Mouse (Mus musculus) hindbrain, postnatal 0 days (tissue): ENCODE results near the gene Hsp90ab1. TPM values are rescaled to one million over a fixed set of nuclear protein-coding genes. Genes with fewer than 3 reads are reported as not detected.

Experiments
- ATAC-seq: fragments of 200-750 bp; cut with Nextera tagmentation; 2 replicates; pipeline ENCODE4 v1.8.0; 2017; ENCODE audit warnings: mild to moderate bottlenecking, moderate TSS enrichment, moderate library complexity
- DNase-seq: peaks from one replicate; pipeline ENCODE4 v3.0.0-alpha.2; 2015; ENCODE audit warnings: low spot score
- H3K27ac ChIP-seq: fragments of 300-500 bp; sonication (generic); 2 replicates; pipeline ENCODE4 v1.5.1; 2014; ENCODE audit warnings: mild to moderate bottlenecking
- H3K27me3 ChIP-seq: fragments of 300-500 bp; sonication (generic); 2 replicates; pipeline ENCODE4 v1.6.1; 2014; ENCODE audit warnings: low read length, mixed read lengths; ENCODE audit not compliant: insufficient read depth
- H3K36me3 ChIP-seq: fragments of 300-500 bp; sonication (generic); 2 replicates; pipeline ENCODE4 v1.6.1; 2014; ENCODE audit warnings: low read length, mixed read lengths; ENCODE audit not compliant: insufficient read depth
- H3K4me1 ChIP-seq: fragments of 300-500 bp; sonication (generic); 2 replicates; pipeline ENCODE4 v1.6.1; 2014; ENCODE audit warnings: antibody characterized with exemption, low read length, mixed read lengths; ENCODE audit not compliant: insufficient read depth
- H3K4me2 ChIP-seq: fragments of 300-500 bp; sonication (generic); 2 replicates; pipeline ENCODE4 v1.6.1; 2014; ENCODE audit warnings: low read depth, mild to moderate bottlenecking, low read length, moderate library complexity, mixed read lengths
- H3K4me3 ChIP-seq: fragments of 300-500 bp; sonication (generic); 2 replicates; pipeline ENCODE4 v1.5.1; 2014; ENCODE audit warnings: low read length
- H3K9ac ChIP-seq: fragments of 300-500 bp; sonication (generic); replicated peaks from 2 replicates; pipeline ENCODE4 v1.6.1; 2014; ENCODE audit warnings: mild to moderate bottlenecking, low read length, moderate library complexity, mixed read lengths
- H3K9me3 ChIP-seq: fragments of 300-500 bp; sonication (generic); 2 replicates; pipeline ENCODE4 v1.6.1; 2016; ENCODE audit warnings: low read length, mixed read lengths
- CTCF ChIP-seq: IDR thresholded peaks from 2 replicates; pipeline ENCODE4 v1.5.1; 2016; ENCODE audit warnings: antibody characterized with exemption, control low read depth, low read depth
- WGBS: fragments of 180-500 bp; shearing (Covaris S2); extraction: QIAGEN DNeasy Blood & Tissue Kit; methylation state at CpG from one replicate; pipeline ENCODE4 v1.1.7; 2014; 5-methylcytosine and 5-hydroxymethylcytosine counted together
- polyA plus RNA-seq: library from polyadenylated mRNA; unstranded; fragments of >200 nt; fragmentation: Nextera tagmentation; extraction: Ambion mirVana; gene quantifications from 2 replicates; pipeline ENCODE4 v1.2.1, GENCODE M21; 2015
- total RNA-seq: library from RNA; depleted of rRNA; stranded (reverse); fragments of >200 nt; gene quantifications from 2 replicates; pipeline ENCODE4 v1.2.3, GENCODE M21; 2014

Hsp90ab1 gene
- total and polyA plus RNA-seq, 2 experiments from 2014 or later = 982 to 1,504 TPM

- ATAC-seq (no peak), DNase-seq (no peak)
- TF ChIP-seq CTCF = peak; percentile 54
- no peak overlapping the region for H3K4me3 ChIP-seq
- H3K27ac ChIP-seq = no peak overlapping the region
- H3K27me3 ChIP-seq = no peaks in the 10 kb centered on the region
- H3K9ac ChIP-seq = no peak overlapping the region
- 100% methylated on average over 3 of the region's 3 CpGs for WGBS
- no peaks in the 10 kb centered on the region for H3K36me3 ChIP-seq
- no peaks in the 10 kb centered on the region; the same call in 1 of the 2 replicates for H3K4me1 ChIP-seq
- H3K9me3 ChIP-seq = no peaks in the 10 kb centered on the region
- no peak overlapping the region for H3K4me2 ChIP-seq
Observed at GRCm38 (mm10) chr17:45586449-45586837, 13.4 kb upstream of the Hsp90ab1 start.

- WGBS = 71% methylated on average over 23 of the region's 23 CpGs
- no peaks in the 10 kb centered on the region for H3K36me3 ChIP-seq
- DNase-seq (no peak), ATAC-seq (no peak)
- peak overlapping the region; percentile 81 for H3K27ac ChIP-seq
- no peak overlapping the region for H3K4me2 ChIP-seq
- H3K4me1 ChIP-seq = no peaks in the 10 kb centered on the region; the same call in 1 of the 2 replicates
- no peak overlapping the region for H3K9ac ChIP-seq
- H3K4me3 ChIP-seq = no peak overlapping the region
- no peaks in the 10 kb centered on the region for H3K9me3 ChIP-seq
- TF ChIP-seq CTCF = no peak
- H3K27me3 ChIP-seq = no peaks in the 10 kb centered on the region
Observed at GRCm38 (mm10) chr17:45585725-45586448, 12.8 kb upstream of the Hsp90ab1 start.

GRCm38 (mm10) chr17:45584939-45585678 lies 12.0 kb upstream of the Hsp90ab1 start:
- 0 out of 2 replicates have a peak overlapping the region, but pooled peaks have one; percentile 6 for H3K9ac ChIP-seq
- ATAC-seq (peak; percentile 82), DNase-seq (peak; percentile 89)
- no peaks in the 10 kb centered on the region for H3K9me3 ChIP-seq
- H3K4me2 ChIP-seq = 0 out of 2 replicates have a peak overlapping the region, but pooled peaks have one; percentile 6
- H3K4me1 ChIP-seq = no peaks in the 10 kb centered on the region; the same call in 1 of the 2 replicates
- H3K27me3 ChIP-seq = no peaks in the 10 kb centered on the region
- peak overlapping the region; percentile 81 for H3K27ac ChIP-seq
- 21% methylated on average over 14 of the region's 14 CpGs for WGBS
- no peak overlapping the region for H3K4me3 ChIP-seq
- peak; percentile 92 for TF ChIP-seq CTCF
- H3K36me3 ChIP-seq = no peaks in the 10 kb centered on the region

DNA sequence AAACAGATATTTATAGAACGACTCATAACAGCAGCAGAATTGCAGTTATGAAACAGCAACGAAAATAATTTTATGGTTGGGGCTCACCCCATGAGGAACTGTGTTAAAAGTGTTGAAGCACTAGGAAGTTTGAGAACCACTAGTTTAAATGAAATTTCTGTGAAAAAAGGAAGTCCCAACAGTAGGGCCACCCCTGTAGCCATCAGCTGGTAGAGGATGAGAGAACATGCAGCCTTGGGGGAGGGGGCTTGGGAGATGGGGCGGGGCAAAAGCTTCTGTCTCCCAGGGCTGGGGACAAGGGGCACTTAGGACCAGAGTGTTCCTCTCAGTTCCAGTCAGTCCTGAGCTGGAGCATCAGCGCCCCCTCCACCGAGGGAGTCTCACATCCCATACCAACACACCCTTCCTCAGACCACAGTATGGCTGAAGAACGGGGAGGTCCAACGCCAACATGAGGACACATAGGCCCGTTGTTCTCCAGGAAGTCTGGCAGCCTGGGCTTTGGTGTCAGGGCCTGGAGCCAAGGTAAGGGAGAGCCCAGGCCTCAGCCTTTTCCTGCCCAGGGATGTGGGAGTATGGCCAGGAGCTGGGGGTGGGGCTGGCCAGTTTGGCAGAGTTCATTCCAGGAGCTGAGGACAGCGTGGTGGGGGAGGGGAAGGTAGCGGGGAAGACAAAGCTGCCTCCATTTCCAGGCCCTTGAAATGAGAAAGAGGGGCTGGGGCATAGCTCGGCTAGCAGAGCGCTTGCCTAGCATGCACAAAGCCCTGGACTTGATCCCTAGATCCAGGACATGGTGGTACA lies 11.2 kb upstream of the Hsp90ab1 start:
- 0 out of 2 replicates have a peak overlapping the region, but pooled peaks have one; percentile 6 for H3K4me2 ChIP-seq

GRCm38 (mm10) chr17:45582715-45583355 lies 9.8 kb upstream of the Hsp90ab1 start:
- ATAC-seq = no peak
- DNase-seq = peak; percentile 18
- 74% methylated on average over 6 of the region's 6 CpGs for WGBS

More for the DNA sequence above, 11.2 kb upstream of the Hsp90ab1 start:
- Histone ChIP-seq H3K4me3 (no peak overlapping the region), H3K9ac (0 out of 2 replicates have a peak overlapping the region, but pooled peaks have one; percentile 6), H3K27me3 (no peaks in the 10 kb centered on the region), H3K36me3 (no peaks in the 10 kb centered on the region), H3K27ac (peak overlapping the region; percentile 81), H3K4me1 (no peaks in the 10 kb centered on the region; the same call in 1 of the 2 replicates), H3K9me3 (no peaks in the 10 kb centered on the region)
- TF ChIP-seq CTCF = no peak
- ATAC-seq (peak; percentile 84), DNase-seq (peak; percentile 85)
- WGBS = 31% methylated on average over 12 of the region's 12 CpGs

DNA sequence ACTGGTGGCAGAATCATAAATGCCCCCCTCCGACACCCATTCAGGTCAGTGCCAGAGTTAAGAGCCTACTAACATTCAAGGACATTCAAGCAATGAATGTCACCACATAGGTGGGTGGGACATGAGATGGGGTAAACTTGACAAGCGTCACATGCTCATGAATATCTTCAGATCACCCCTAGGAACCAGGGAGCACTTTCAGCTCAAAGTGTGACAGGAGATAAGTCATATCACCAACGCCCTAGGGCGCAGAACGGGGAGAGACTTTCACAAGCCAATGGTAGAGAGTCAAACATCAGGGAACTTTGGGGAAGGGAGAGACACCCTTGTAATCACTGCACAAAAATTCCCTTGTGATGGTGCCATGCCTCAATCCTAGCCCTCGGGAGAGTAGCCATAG lies 9.1 kb upstream of the Hsp90ab1 start:
- no peak overlapping the region for H3K4me2 ChIP-seq
- 95% methylated on average over 6 of the region's 6 CpGs for WGBS

More at GRCm38 (mm10) chr17:45582715-45583355, 9.8 kb upstream of the Hsp90ab1 start:
- Histone ChIP-seq H3K4me3 (no peak overlapping the region), H3K27me3 (no peaks in the 10 kb centered on the region), H3K4me2 (no peak overlapping the region), H3K36me3 (no peaks in the 10 kb centered on the region), H3K4me1 (no peaks in the 10 kb centered on the region; the same call in 1 of the 2 replicates), H3K9me3 (no peaks in the 10 kb centered on the region), H3K27ac (no peak overlapping the region), H3K9ac (no peak overlapping the region)
- peak; percentile 71 for TF ChIP-seq CTCF

More for the DNA sequence above, 9.1 kb upstream of the Hsp90ab1 start:
- Histone ChIP-seq H3K27me3 (no peaks in the 10 kb centered on the region), H3K4me1 (no peaks in the 10 kb centered on the region; the same call in 1 of the 2 replicates), H3K27ac (no peak overlapping the region), H3K36me3 (no peaks in the 10 kb centered on the region), H3K9me3 (no peaks in the 10 kb centered on the region), H3K4me3 (no peak overlapping the region), H3K9ac (no peak overlapping the region)
- no peak for TF ChIP-seq CTCF
- no peak for DNase-seq
- no peak for ATAC-seq
